Mouse (Mus musculus) intestine, postnatal 0 days (tissue): ENCODE results near the gene Tmem179b. TPM values are rescaled to one million over a fixed set of nuclear protein-coding genes. Genes with fewer than 3 reads are reported as not detected.

Experiments used
- ATAC-seq: fragments of 200-750 bp; cut with Nextera tagmentation; 2 replicates; pipeline ENCODE4 v1.8.0; 2017; ENCODE audit warnings: mild to moderate bottlenecking, moderate TSS enrichment, moderate library complexity
- H3K27ac ChIP-seq: fragments of 300-500 bp; sonication (generic); 2 replicates; pipeline ENCODE4 v1.5.1; 2014; ENCODE audit warnings: mild to moderate bottlenecking, low read depth, low read length, moderate library complexity
- H3K27me3 ChIP-seq: fragments of 300-500 bp; sonication (generic); replicated peaks from 2 replicates; pipeline ENCODE4 v1.6.1; 2014; ENCODE audit warnings: low read length, mixed read lengths; ENCODE audit not compliant: control insufficient read depth, insufficient read depth
- H3K36me3 ChIP-seq: fragments of 300-500 bp; sonication (generic); 2 replicates; pipeline ENCODE4 v1.6.1; 2014; ENCODE audit warnings: mild to moderate bottlenecking, moderate library complexity; ENCODE audit not compliant: control insufficient read depth, insufficient read depth
- H3K4me1 ChIP-seq: fragments of 300-500 bp; sonication (generic); replicated peaks from 2 replicates; pipeline ENCODE4 v1.6.1; 2014; ENCODE audit warnings: antibody characterized with exemption, low read length, mixed read lengths; ENCODE audit not compliant: control insufficient read depth, insufficient read depth
- H3K4me2 ChIP-seq: fragments of 300-500 bp; sonication (generic); replicated peaks from 2 replicates; pipeline ENCODE4 v1.6.1; 2014; ENCODE audit warnings: low read depth, mild to moderate bottlenecking, moderate library complexity
- H3K4me3 ChIP-seq: fragments of 300-500 bp; sonication (generic); 2 replicates; pipeline ENCODE4 v1.5.1; 2014; ENCODE audit warnings: low read depth, low read length
- H3K9ac ChIP-seq: fragments of 300-500 bp; sonication (generic); 2 replicates; pipeline ENCODE4 v1.6.1; 2014; ENCODE audit warnings: mild to moderate bottlenecking, low read depth, low read length
- H3K9me3 ChIP-seq: fragments of 300-500 bp; sonication (generic); 2 replicates; pipeline ENCODE4 v1.6.1; 2016; ENCODE audit warnings: mixed run types; ENCODE audit not compliant: control insufficient read depth
- CTCF ChIP-seq: sonication (generic); IDR thresholded peaks from 2 replicates; pipeline ENCODE4 v1.5.1; 2016; ENCODE audit warnings: low read depth, mild to moderate bottlenecking, control low read depth, antibody characterized with exemption, moderate library complexity
- WGBS: fragments of 180-500 bp; shearing (Covaris S2); extraction: QIAGEN DNeasy Blood & Tissue Kit; methylation state at CpG from one replicate; pipeline ENCODE4 v1.1.7; 2014; 5-methylcytosine and 5-hydroxymethylcytosine counted together
- polyA plus RNA-seq: library from polyadenylated mRNA; unstranded; fragments of >200 nt; fragmentation: Nextera tagmentation; extraction: Ambion mirVana; gene quantifications from 2 replicates; pipeline ENCODE4 v1.2.1, GENCODE M21; 2015

Tmem179b gene
- polyA plus RNA-seq, 1 experiment from 2014 or later: 97.4 TPM

GRCm38 (mm10) chr19:8727495-8728114, 46.7 kb downstream of the Tmem179b start:
- no peak overlapping the region for H3K4me2 ChIP-seq
- H3K27ac ChIP-seq: no peak overlapping the region
- H3K9ac ChIP-seq: no peak overlapping the region
- H3K4me3 ChIP-seq: no peak overlapping the region
- H3K4me1 ChIP-seq: no peaks in the 10 kb centered on the region
- no peak for ATAC-seq
- no peak for TF ChIP-seq CTCF
- H3K36me3 ChIP-seq: peaks cover 26% of the 10 kb centered on the region
- 22% methylated on average over 5 of the region's 5 CpGs for WGBS
- no peaks in the 10 kb centered on the region for H3K27me3 ChIP-seq
- no peaks in the 10 kb centered on the region for H3K9me3 ChIP-seq

- no peak overlapping the region for H3K9ac ChIP-seq
- no peak overlapping the region for H3K4me3 ChIP-seq
- H3K36me3 ChIP-seq: peaks cover 26% of the 10 kb centered on the region
- TF ChIP-seq CTCF: no peak
- H3K27ac ChIP-seq: no peak overlapping the region
- H3K27me3 ChIP-seq: no peaks in the 10 kb centered on the region
- H3K4me2 ChIP-seq: no peak overlapping the region
- no peak for ATAC-seq
- no peaks in the 10 kb centered on the region for H3K9me3 ChIP-seq
- 30% methylated on average over 3 of the region's 3 CpGs for WGBS
- no peaks in the 10 kb centered on the region for H3K4me1 ChIP-seq
These were observed 47.5 kb downstream of the Tmem179b start for GRCm38 (mm10) chr19:8726609-8727390.

- Histone ChIP-seq H3K9me3 (no peaks in the 10 kb centered on the region), H3K4me2 (peak overlapping the region; percentile 69), H3K4me3 (peak overlapping the region; percentile 71; the same call in 1 of the 2 replicates), H3K27ac (no peak overlapping the region), H3K36me3 (peaks cover 26% of the 10 kb centered on the region), H3K9ac (0 out of 2 replicates have a peak overlapping the region, but pooled peaks have one; percentile 88), H3K27me3 (no peaks in the 10 kb centered on the region), H3K4me1 (no peaks in the 10 kb centered on the region)
- no peak for TF ChIP-seq CTCF
- 30% methylated on average over 4 of the region's 4 CpGs for WGBS
- no peak for ATAC-seq
These were observed 49.1 kb downstream of the Tmem179b start for GRCm38 (mm10) chr19:8725081-8725613.

- no peaks in the 10 kb centered on the region for H3K9me3 ChIP-seq
- WGBS: 0% methylated on average over 2 of the region's 2 CpGs
- ATAC-seq: no peak
These were observed 49.9 kb downstream of the Tmem179b start for GRCm38 (mm10) chr19:8724392-8724791.

GRCm38 (mm10) chr19:8723574-8724346, 50.5 kb downstream of the Tmem179b start:
- WGBS: under 1% methylated on average over 20 of the region's 20 CpGs

More at GRCm38 (mm10) chr19:8724392-8724791, 49.9 kb downstream of the Tmem179b start:
- H3K4me1 ChIP-seq: no peaks in the 10 kb centered on the region
- peak overlapping the region; percentile 69 for H3K4me2 ChIP-seq
- H3K36me3 ChIP-seq: peaks cover 26% of the 10 kb centered on the region
- H3K4me3 ChIP-seq: peak overlapping the region; percentile 71
- no peak for TF ChIP-seq CTCF
- no peaks in the 10 kb centered on the region for H3K27me3 ChIP-seq
- peak overlapping the region; percentile 88; the same call in 1 of the 2 replicates for H3K9ac ChIP-seq
- H3K27ac ChIP-seq: peak overlapping the region; percentile 86; the same call in 1 of the 2 replicates

More at GRCm38 (mm10) chr19:8723574-8724346, 50.5 kb downstream of the Tmem179b start:
- no peak for TF ChIP-seq CTCF
- peak overlapping the region; percentile 69 for H3K4me2 ChIP-seq
- H3K4me1 ChIP-seq: no peaks in the 10 kb centered on the region
- ATAC-seq: no peak; the same call in 1 of the 2 replicates
- H3K27ac ChIP-seq: peak overlapping the region; percentile 86
- no peaks in the 10 kb centered on the region for H3K27me3 ChIP-seq
- H3K9ac ChIP-seq: peak overlapping the region; percentile 88
- no peaks in the 10 kb centered on the region for H3K9me3 ChIP-seq
- peaks cover 26% of the 10 kb centered on the region for H3K36me3 ChIP-seq
- peak overlapping the region; percentile 71 for H3K4me3 ChIP-seq
